Mouse (Mus musculus) forebrain, embryonic 14.5 days (tissue): ENCODE measurements around the gene Sh3kbp1. TPM values are rescaled to one million over a fixed set of nuclear protein-coding genes. Genes with fewer than 3 reads are reported as not detected.

Source experiments
- ATAC-seq: fragments of 200-750 bp; cut with Nextera tagmentation; 2 replicates; pipeline ENCODE4 v1.8.0; 2017; ENCODE audit warnings: mild to moderate bottlenecking, moderate library complexity
- DNase-seq: peaks from one replicate; pipeline ENCODE4 v3.0.0-alpha.2; 2015; ENCODE audit warnings: low spot score
- H3K27ac ChIP-seq: fragments of 300-500 bp; sonication (generic); 2 replicates; pipeline ENCODE4 v1.5.1; 2014; ENCODE audit warnings: low read depth, mild to moderate bottlenecking, control low read depth, low read length, moderate library complexity
- H3K27me3 ChIP-seq: fragments of 300-500 bp; sonication (generic); replicated peaks from 2 replicates; pipeline ENCODE4 v1.6.1; 2014; ENCODE audit warnings: low read length, control low read depth, mixed read lengths; ENCODE audit not compliant: control insufficient read depth, insufficient read depth
- H3K36me3 ChIP-seq: fragments of 300-500 bp; sonication (generic); 2 replicates; pipeline ENCODE4 v1.6.1; 2014; ENCODE audit warnings: low read length, control low read depth; ENCODE audit not compliant: control insufficient read depth, insufficient read depth
- H3K4me1 ChIP-seq: fragments of 300-500 bp; sonication (generic); 2 replicates; pipeline ENCODE4 v1.6.1; 2014; ENCODE audit warnings: antibody characterized with exemption, low read length, control low read depth; ENCODE audit not compliant: control insufficient read depth, insufficient read depth
- H3K4me2 ChIP-seq: fragments of 300-500 bp; sonication (generic); 2 replicates; pipeline ENCODE4 v1.6.1; 2014; ENCODE audit warnings: mild to moderate bottlenecking, control low read depth, low read length
- H3K4me3 ChIP-seq: fragments of 300-500 bp; sonication (generic); 2 replicates; pipeline ENCODE4 v1.5.1; 2014; ENCODE audit warnings: low read depth, low read length, control low read depth
- H3K9ac ChIP-seq: fragments of 300-500 bp; sonication (generic); 2 replicates; pipeline ENCODE4 v1.6.1; 2014; ENCODE audit warnings: mild to moderate bottlenecking, low read length, control low read depth, moderate library complexity
- H3K9me3 ChIP-seq: fragments of 300-500 bp; sonication (generic); replicated peaks from 2 replicates; pipeline ENCODE4 v1.6.1; 2016; ENCODE audit warnings: low read length, control low read depth, mixed read lengths; ENCODE audit not compliant: control insufficient read depth
- WGBS: fragments of 180-500 bp; shearing (Covaris S2); extraction: QIAGEN DNeasy Blood & Tissue Kit; methylation state at CpG from one replicate; pipeline ENCODE4 v1.1.7; 2014; 5-methylcytosine and 5-hydroxymethylcytosine counted together
- polyA plus RNA-seq: library from polyadenylated mRNA; unstranded; fragments of >200 nt; fragmentation: Nextera tagmentation; extraction: Ambion mirVana; gene quantifications from 2 replicates; pipeline ENCODE4 v1.2.1, GENCODE M21; 2014

The Sh3kbp1 gene
- polyA plus RNA-seq, 1 experiment from 2014 or later = 38.7 TPM

GRCm38 (mm10) chrX:159995808-159996207 lies 368.7 kb downstream of the Sh3kbp1 start:
- DNase-seq = no peak
- 94% methylated on average over 6 of the region's 6 CpGs for WGBS
- H3K27me3 ChIP-seq = no peaks in the 10 kb centered on the region
- no peaks in the 10 kb centered on the region for H3K9me3 ChIP-seq
- ATAC-seq = no peak
- no peak overlapping the region for H3K4me3 ChIP-seq
- H3K4me1 ChIP-seq = no peaks in the 10 kb centered on the region
- H3K27ac ChIP-seq = no peak overlapping the region
- H3K4me2 ChIP-seq = no peak overlapping the region
- H3K36me3 ChIP-seq = no peaks in the 10 kb centered on the region
- H3K9ac ChIP-seq = no peak overlapping the region

Other genes with a start within 250 kb of the Sh3kbp1 start
- 12.3 and 15.3 TPM in 2 replicates for gene Map7d2, start 212.7 kb upstream of the Sh3kbp1 start, polyA plus RNA-seq
- 18.9 and 24.3 TPM in 2 replicates for gene Bclaf3, start 100.6 kb upstream of the Sh3kbp1 start, polyA plus RNA-seq